Mouse (Mus musculus) cerebellum, adult 9-10 months (tissue): ENCODE data around the gene Ccdc43.

Experiments used
- DNase-seq: peaks from one replicate; pipeline ENCODE4 v3.0.0; 2022

Gene Ccdc43

DNA sequence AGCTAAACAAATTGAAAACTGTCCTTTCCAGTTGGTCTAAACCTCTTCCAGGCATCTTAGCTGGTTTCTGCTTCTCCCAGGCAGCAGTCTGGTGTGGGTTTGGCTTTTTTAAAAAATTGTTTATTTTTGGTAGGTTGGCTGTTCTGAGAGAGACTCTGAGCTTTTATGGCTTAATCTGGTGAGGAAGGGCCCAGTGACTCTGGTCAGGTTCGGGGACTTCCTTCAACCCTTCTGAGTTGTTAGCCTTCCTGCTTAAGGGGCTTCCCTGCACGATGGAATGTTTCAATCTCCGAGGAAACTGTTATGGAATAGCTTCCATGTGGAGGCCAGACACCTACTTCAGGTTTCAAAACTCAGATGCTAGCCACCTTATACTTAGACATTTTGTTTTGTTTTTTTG, 34.2 kb downstream of the Ccdc43 start, which contains the start of gene Meioc:
TSS of gene Meioc (plus strand) at position 301 of the 400 bp plus-strand sequence.
- DNase-seq: no peak

- DNase-seq: no peak
These were observed 40.7 kb downstream of the Ccdc43 start for GRCm38 (mm10) chr11:102656931-102657330.

- DNase-seq: no peak
These were observed 41.2 kb downstream of the Ccdc43 start for GRCm38 (mm10) chr11:102656326-102656926.

DNA sequence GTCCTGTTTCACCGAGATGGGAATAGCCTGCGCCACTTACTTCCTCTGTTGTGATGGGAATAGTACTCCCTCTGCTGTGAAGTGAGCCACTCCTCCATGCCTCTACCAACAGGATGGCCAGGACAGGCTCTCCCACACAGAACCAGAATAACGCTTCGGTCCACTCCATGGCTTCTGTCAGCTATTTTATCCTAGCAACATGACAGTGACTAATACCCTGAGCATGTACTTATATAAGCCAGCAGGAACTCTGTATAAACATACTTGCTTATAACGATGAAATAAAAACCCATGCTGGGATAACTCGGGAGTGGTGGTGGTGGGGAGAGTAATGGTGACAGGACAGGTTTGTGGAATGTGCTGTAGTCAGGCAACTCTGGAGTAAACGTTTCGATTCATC, 41.7 kb downstream of the Ccdc43 start:
- DNase-seq: no peak

DNA sequence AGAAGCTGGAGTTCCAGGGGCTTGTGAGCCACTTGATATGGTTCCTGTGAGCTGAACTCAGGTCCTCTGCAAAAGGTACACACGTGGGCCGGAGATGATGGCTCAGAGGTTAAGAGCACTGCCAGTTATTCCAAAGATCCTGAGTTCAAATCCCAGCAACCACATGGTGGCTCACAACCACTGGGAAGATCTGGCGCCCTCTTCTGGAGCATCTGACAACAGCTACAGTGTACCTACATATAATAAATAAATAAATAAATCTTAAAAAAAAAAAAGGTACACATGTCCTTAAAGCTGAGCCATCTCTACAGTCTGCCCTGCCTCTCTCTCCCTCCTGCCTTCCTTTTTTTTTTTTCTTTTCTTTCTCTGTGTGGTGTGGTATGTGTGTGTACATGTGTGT, 44.7 kb downstream of the Ccdc43 start:
- DNase-seq: no peak

GRCm38 (mm10) chr11:102651381-102651780, 46.2 kb downstream of the Ccdc43 start:
- peak; percentile 67 for DNase-seq

DNA sequence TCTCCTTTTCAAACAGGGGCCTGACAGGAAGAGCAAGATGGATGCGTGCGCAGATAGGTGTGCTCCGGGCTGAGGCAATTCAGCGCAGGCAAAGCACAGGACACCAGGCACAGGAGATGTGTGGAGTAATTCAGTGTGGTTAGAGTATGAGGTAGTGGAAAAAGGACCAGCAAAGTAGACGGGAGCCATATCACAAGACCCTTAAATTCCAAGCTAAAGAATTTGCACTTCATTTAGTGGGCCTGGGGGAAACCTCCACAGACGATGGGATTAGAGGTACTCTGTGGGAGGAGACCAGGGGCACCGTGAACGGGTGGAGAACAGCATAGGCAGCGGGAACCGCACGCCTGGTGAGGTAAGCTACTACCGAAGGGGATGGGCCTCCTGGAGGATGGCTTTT, 49.7 kb downstream of the Ccdc43 start:
- no peak for DNase-seq

- DNase-seq: no peak
These were observed 51.4 kb downstream of the Ccdc43 start for GRCm38 (mm10) chr11:102646226-102646625.

- DNase-seq: no peak
These were observed 53.6 kb downstream of the Ccdc43 start for GRCm38 (mm10) chr11:102643891-102644382.

- no peak for DNase-seq
These were observed 60.7 kb downstream of the Ccdc43 start for GRCm38 (mm10) chr11:102636887-102637286.
